In genomic region chr8:46869521-46869925, GRCm38 (mm10) we compare ENCODE assay signal across 11 mouse cellular contexts.
DNase-seq lines count a peak whose midpoint lies in the region; ATAC-seq and TF ChIP-seq lines count a peak whose summit lies in the region.
"Had no signal": no experiment of that assay in that cellular context is flagged by ENCODE, and none has a peak within 500 bp of the region (broad histone marks: within the 10 kb centered on the region; RNA-seq: fewer than 3 reads in every experiment).

No protein-coding gene starts in this region.

- H3K27me3 ChIP-seq in CH12.LX (replicated peaks): no peaks in the 10 kb centered on the region

- no peak for TF ChIP-seq POLR2A in CH12.LX (IDR thresholded peaks at IDR 0.05; ENCODE audit: low read depth, low read length)

- no peak overlapping the region for H3K9ac ChIP-seq in CH12.LX (ENCODE audit: insufficient read depth, low read depth)

- no peak; the same call in 1 of the 2 replicates for TF ChIP-seq RAD21 in CH12.LX (IDR thresholded peaks at IDR 0.05; ENCODE audit: low read depth, low read length)

- no peaks in the 10 kb centered on the region for H3K36me3 ChIP-seq in CH12.LX (replicated peaks in 1 of 2; ENCODE audit: control insufficient read depth in 1 of 2, insufficient read depth in 1 of 2, low read length in 1 of 2)

- no peak for TF ChIP-seq CTCF in CH12.LX (conservative IDR thresholded peaks at IDR 0.05 in 1 of 2, IDR thresholded peaks at IDR 0.05 in 1 of 2; ENCODE audit: low read depth in 2 of 2, low read length in 2 of 2)

- H3K9me3 ChIP-seq in CH12.LX (replicated peaks; ENCODE audit: low read length): no peaks in the 10 kb centered on the region

- peak; percentile 73 for ATAC-seq in granulocyte monocyte progenitor cell, adult 5-6 weeks (replicated peaks; ENCODE audit: poor library complexity, severe bottlenecking)
- ATAC-seq: inflammation-experienced regulatory T-cells, adult 6 months had no signal

- peaks cover 2 to 19% of the 10 kb centered on the region in 2 experiments for H3K4me1 ChIP-seq in CH12.LX (ENCODE audit: control insufficient read depth in 1 of 2, insufficient read depth in 2 of 2)

- H3K4me2 ChIP-seq in CH12.LX (ENCODE audit: insufficient read depth, low read depth, poor library complexity, severe bottlenecking): peak overlapping the region; percentile 29; the same call in 1 of the 2 replicates

- H3K27ac ChIP-seq in CH12.LX (ENCODE audit: insufficient read depth, low read depth): peak overlapping the region; percentile 28; the same call in 1 of the 2 replicates

- TF ChIP-seq EP300 in CH12.LX (IDR thresholded peaks at IDR 0.05; ENCODE audit: low read length): no peak

- H3K4me3 ChIP-seq in CH12.LX (replicated peaks in 1 of 3; ENCODE audit: low read depth in 2 of 3, low read length in 2 of 3, poor library complexity in 1 of 3): no peak overlapping the region
- H3K4me3 ChIP-seq: erythroblast, embryonic 14.5 days had no signal

- in situ Hi-C loops in CH12.LX (cut with MboI; ENCODE audit: low pct_ligation_motif_present, low pct_unique_long_range_greater_than_20kb, low sequenced_read_pairs): no loop called here

- dilution Hi-C loops in CH12.LX (cut with MboI; ENCODE audit: extremely low pct_ligation_motif_present, extremely low pct_unique_long_range_greater_than_20kb, low sequenced_read_pairs): no loop called here

- no peaks in the 10 kb centered on the region for H3K79me2 ChIP-seq in CH12.LX (replicated peaks; ENCODE audit: control insufficient read depth, extremely low read depth, insufficient read depth, poor library complexity, severe bottlenecking)

- DNase-seq in 3T3-L1 (ENCODE audit: low read depth, low spot score): peak; percentile 93
- DNase-seq in CH12.LX (ENCODE audit: extremely low read depth): no peak
- DNase-seq in lung, postnatal 14 days: peak; percentile 32
- DNase-seq in T-cell, adult 2 months (ENCODE audit: low spot score): no peak
- no peak for DNase-seq in B cell, adult 2 months
- no peak for DNase-seq in kidney, postnatal 25 days
- DNase-seq: right cerebral cortex, adult 18-20 months; thymus, postnatal 36 days had no signal

TF ChIP-seq in CH12.LX, 34 proteins besides CTCF, POLR2A, EP300 and RAD21:
- TF ChIP-seq ZNF384 (IDR thresholded peaks at IDR 0.05; ENCODE audit: low read depth, low read length): peak; percentile 32; the same call in 1 of the 2 replicates
- TF ChIP-seq SMC3 (IDR thresholded peaks at IDR 0.05; ENCODE audit: low read depth, low read length): no peak
- peak; percentile 47; the same call in 1 of the 2 replicates for TF ChIP-seq JUND (conservative IDR thresholded peaks at IDR 0.05; ENCODE audit: low read depth, low read length)
- TF ChIP-seq JUN (IDR thresholded peaks at IDR 0.05; ENCODE audit: insufficient read depth, low read depth, low read length): 0 out of 2 replicates have a peak, but pooled peaks have one; percentile 4
- TF ChIP-seq CHD2 (IDR thresholded peaks at IDR 0.05; ENCODE audit: low read length): no peak
- TF ChIP-seq IRF4 (IDR thresholded peaks at IDR 0.05; ENCODE audit: low read depth, low read length): peak; percentile 61; the same call in 1 of the 2 replicates
- TF ChIP-seq NRF1 (IDR thresholded peaks at IDR 0.05; ENCODE audit: low read depth, low read length): no peak
- no peak for TF ChIP-seq MAZ (IDR thresholded peaks at IDR 0.05; ENCODE audit: low read depth, low read length)
- TF ChIP-seq E2F4 (IDR thresholded peaks at IDR 0.05; ENCODE audit: insufficient replicate concordance, low read depth, low read length): no peak
- 0 out of 2 replicates have a peak, but pooled peaks have one; percentile 21 for TF ChIP-seq MAFK (IDR thresholded peaks at IDR 0.05; ENCODE audit: insufficient replicate concordance, low read length)
TF ChIP-seq in CH12.LX: peak in this region for 5.

Comparison
In these comparisons a context has a peak if more than half of its experiments do, and no peak if none do; other contexts are left out.
1. DNase-seq: peak in 3T3-L1 (single experiment) and lung, postnatal 14 days (single experiment); none in CH12.LX (single experiment), T-cell, adult 2 months (single experiment), B cell, adult 2 months (0 of 2) and kidney, postnatal 25 days (0 of 2).